Mouse (Mus musculus) brain, adult 2 months (tissue): ENCODE measurements around the gene Mtrex.

Experiments
- DNase-seq: peaks from one replicate; pipeline ENCODE4 v3.0.0; 2011; ENCODE audit warnings: low read depth, low spot score

Gene Mtrex

GRCm38 (mm10) chr13:112870039-112870690, 57.0 kb downstream of the Mtrex start:
- no peak for DNase-seq

GRCm38 (mm10) chr13:112867381-112867780, 59.8 kb downstream of the Mtrex start:
- no peak for DNase-seq

GRCm38 (mm10) chr13:112866782-112867181, 60.4 kb downstream of the Mtrex start:
- DNase-seq: no peak

GRCm38 (mm10) chr13:112862978-112863677, 64.1 kb downstream of the Mtrex start:
- no peak for DNase-seq

GRCm38 (mm10) chr13:112862342-112862741, 64.9 kb downstream of the Mtrex start:
- no peak for DNase-seq

- no peak for DNase-seq
Measured at GRCm38 (mm10) chr13:112861825-112862306, 65.3 kb downstream of the Mtrex start.

GRCm38 (mm10) chr13:112860911-112861310, 66.3 kb downstream of the Mtrex start:
- no peak for DNase-seq

- no peak for DNase-seq
Measured at GRCm38 (mm10) chr13:112860370-112860769, 66.8 kb downstream of the Mtrex start.

GRCm38 (mm10) chr13:112859574-112860134, 67.5 kb downstream of the Mtrex start:
- DNase-seq: no peak

- no peak for DNase-seq
Measured at GRCm38 (mm10) chr13:112857921-112858320, 69.3 kb downstream of the Mtrex start.

- DNase-seq: peak; percentile 33
Measured at GRCm38 (mm10) chr13:112854402-112854801, 72.8 kb downstream of the Mtrex start.

- DNase-seq: no peak
Measured at GRCm38 (mm10) chr13:112853710-112854316, 73.4 kb downstream of the Mtrex start.

GRCm38 (mm10) chr13:112845931-112846330, 81.3 kb downstream of the Mtrex start:
- DNase-seq: no peak

- peak; percentile 57 for DNase-seq
Measured at GRCm38 (mm10) chr13:112840241-112841087, 86.7 kb downstream of the Mtrex start.

- DNase-seq: no peak
Measured at GRCm38 (mm10) chr13:112838562-112839232, 88.5 kb downstream of the Mtrex start.

- no peak for DNase-seq
Measured at GRCm38 (mm10) chr13:112837621-112838155, 89.5 kb downstream of the Mtrex start.

GRCm38 (mm10) chr13:112836951-112837350, 90.2 kb downstream of the Mtrex start:
- peak; percentile 30 for DNase-seq

GRCm38 (mm10) chr13:112835113-112835512, 92.1 kb downstream of the Mtrex start:
- DNase-seq: no peak

- peak; percentile 59 for DNase-seq
Measured at GRCm38 (mm10) chr13:112833895-112834263, 93.3 kb downstream of the Mtrex start.

- DNase-seq: peak; percentile 33
Measured at GRCm38 (mm10) chr13:112833253-112833894, 93.8 kb downstream of the Mtrex start.
